Mouse (Mus musculus) lung, embryonic 14.5 days (tissue): Measurements from ENCODE around the gene Gm6309. TPM values are rescaled to one million over a fixed set of nuclear protein-coding genes. Genes with fewer than 3 reads are reported as not detected.
"Not testable (repeated sequence)": the region's sequence is repeated elsewhere in the genome, so short reads cannot be mapped to it uniquely, and the experiment has no call there.

Experiments used
- ATAC-seq: fragments of 200-750 bp; cut with Nextera tagmentation; 2 replicates; pipeline ENCODE4 v1.8.0; 2017; ENCODE audit warnings: mild to moderate bottlenecking, moderate TSS enrichment, moderate library complexity; ENCODE audit not compliant: insufficient read depth
- DNase-seq: peaks from one replicate; pipeline ENCODE4 v3.0.0-alpha.2; 2015
- H3K27ac ChIP-seq: fragments of 300-500 bp; sonication (generic); 2 replicates; pipeline ENCODE4 v1.5.1; 2014; ENCODE audit warnings: low read depth, mild to moderate bottlenecking, moderate library complexity
- H3K27me3 ChIP-seq: fragments of 300-500 bp; sonication (generic); 2 replicates; pipeline ENCODE4 v1.6.1; 2014; ENCODE audit warnings: low read length, control low read depth; ENCODE audit not compliant: insufficient read depth
- H3K36me3 ChIP-seq: fragments of 300-500 bp; sonication (generic); 2 replicates; pipeline ENCODE4 v1.6.1; 2014; ENCODE audit warnings: control low read depth; ENCODE audit not compliant: insufficient read depth
- H3K4me1 ChIP-seq: fragments of 300-500 bp; sonication (generic); 2 replicates; pipeline ENCODE4 v1.6.1; 2014; ENCODE audit warnings: antibody characterized with exemption, control low read depth; ENCODE audit not compliant: insufficient read depth
- H3K4me2 ChIP-seq: fragments of 300-500 bp; sonication (generic); 2 replicates; pipeline ENCODE4 v1.6.1; 2014; ENCODE audit warnings: mild to moderate bottlenecking
- H3K4me3 ChIP-seq: fragments of 300-500 bp; sonication (generic); 2 replicates; pipeline ENCODE4 v1.5.1; 2014; ENCODE audit warnings: low read depth, low read length
- H3K9ac ChIP-seq: fragments of 300-500 bp; sonication (generic); 2 replicates; pipeline ENCODE4 v1.6.1; 2014
- H3K9me3 ChIP-seq: fragments of 300-500 bp; sonication (generic); 2 replicates; pipeline ENCODE4 v1.6.1; 2016; ENCODE audit warnings: low read depth, low read length, control low read depth
- CTCF ChIP-seq: IDR thresholded peaks from 2 replicates; pipeline ENCODE4 v1.5.1; 2016; ENCODE audit warnings: antibody characterized with exemption, low read depth
- WGBS: fragments of 180-500 bp; shearing (Covaris S2); extraction: QIAGEN DNeasy Blood & Tissue Kit; methylation state at CpG from one replicate; pipeline ENCODE4 v1.1.7; 2014; 5-methylcytosine and 5-hydroxymethylcytosine counted together
- polyA plus RNA-seq: library from polyadenylated mRNA; unstranded; fragments of >200 nt; fragmentation: Nextera tagmentation; extraction: Ambion mirVana; gene quantifications from 2 replicates; pipeline ENCODE4 v1.2.1, GENCODE M21; 2014

Gene Gm6309
- not detected in 2 replicates for polyA plus RNA-seq

DNA sequence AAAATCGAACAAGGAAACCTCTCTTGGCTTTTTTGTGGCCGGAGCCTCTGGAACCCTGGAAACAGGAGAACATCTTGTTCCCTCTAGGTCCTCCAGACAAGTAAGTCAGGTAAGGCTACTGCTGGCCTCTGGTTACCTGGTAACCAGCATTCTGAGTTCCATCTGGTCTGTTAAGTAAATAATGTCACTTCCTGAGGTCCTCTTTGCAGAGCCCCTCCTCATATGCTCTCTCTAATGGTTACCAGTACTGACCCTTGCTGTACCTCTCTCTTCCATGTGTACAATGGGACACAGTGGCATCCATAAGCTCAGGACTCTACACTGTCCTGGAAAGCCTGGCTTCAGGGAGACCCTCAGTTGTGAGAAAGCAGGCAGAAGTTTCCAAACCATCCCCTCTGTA, at the start of gene Gm6309:
Gene Gm6309, minus strand, starts transcription at position 101 of the 400 bp plus-strand sequence.
- H3K4me1 ChIP-seq, ATAC-seq, H3K4me3 ChIP-seq, DNase-seq, H3K9me3 ChIP-seq, H3K36me3 ChIP-seq, H3K4me2 ChIP-seq, H3K9ac ChIP-seq, H3K27ac ChIP-seq, H3K27me3 ChIP-seq: not testable (repeated sequence)
- whole genome bisulfite sequencing: 75% methylated on average over 2 of the region's 2 CpGs

DNA sequence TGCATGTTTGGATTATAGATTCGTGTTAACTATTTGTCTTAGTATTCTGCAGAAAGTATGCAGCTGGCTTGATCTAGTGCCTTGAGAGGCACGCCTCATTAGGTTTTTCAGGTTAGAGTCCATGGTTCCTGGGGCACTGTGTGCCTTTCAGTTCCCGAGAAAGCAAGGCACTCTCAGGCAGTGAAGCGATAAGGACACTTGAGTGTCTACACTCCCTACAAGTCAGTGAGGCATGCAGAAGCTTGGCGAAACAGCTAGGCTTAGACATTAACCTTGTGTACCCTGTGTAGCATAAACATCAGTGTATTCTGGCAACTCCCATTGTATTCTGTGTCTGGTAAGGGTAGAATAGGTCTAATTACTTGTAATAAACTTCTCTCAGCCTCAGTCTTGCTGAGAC, 35.0 kb upstream of the Gm6309 start:
- Histone ChIP-seq H3K4me2 (no peak overlapping the region), H3K9ac (no peak overlapping the region), H3K27me3 (no peaks in the 10 kb centered on the region), H3K4me1 (no peaks in the 10 kb centered on the region), H3K4me3 (no peak overlapping the region), H3K36me3 (peaks cover 66% of the 10 kb centered on the region), H3K27ac (no peak overlapping the region), H3K9me3 (0 out of 2 replicates have a peak, but pooled peaks cover 2% of the 10 kb centered on the region)
- WGBS: 84% methylated on average over 5 of the region's 5 CpGs
- DNase-seq: no peak
- TF ChIP-seq CTCF: no peak
- ATAC-seq: no peak

DNA sequence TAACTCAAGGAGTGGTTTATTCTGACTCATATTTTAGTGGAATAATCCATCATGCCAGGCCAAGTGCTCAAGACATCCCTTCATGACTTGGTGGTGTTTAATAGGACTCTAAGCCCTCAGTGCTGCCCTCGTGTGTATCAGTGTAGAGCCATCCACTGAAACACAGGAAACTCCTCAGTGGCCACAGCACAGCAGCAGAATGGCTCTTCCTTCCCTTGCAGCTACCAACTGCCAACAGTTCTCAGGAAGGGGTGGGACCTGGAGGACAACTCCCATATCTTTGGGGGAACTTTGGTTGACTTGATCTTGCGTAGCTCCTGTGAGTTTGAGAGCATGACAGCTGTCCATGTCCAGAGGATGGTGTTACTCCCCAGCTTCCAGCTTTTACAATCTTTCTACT, 33.4 kb upstream of the Gm6309 start:
- peaks cover 54% of the 10 kb centered on the region for H3K36me3 ChIP-seq
- H3K9me3 ChIP-seq: 0 out of 2 replicates have a peak, but pooled peaks cover 3% of the 10 kb centered on the region
- H3K27ac ChIP-seq: no peak overlapping the region
- TF ChIP-seq CTCF: no peak
- no peaks in the 10 kb centered on the region for H3K27me3 ChIP-seq
- no peaks in the 10 kb centered on the region for H3K4me1 ChIP-seq
- H3K4me2 ChIP-seq: no peak overlapping the region
- 79% methylated on average over 2 of the region's 2 CpGs for WGBS
- DNase-seq (no peak), ATAC-seq (no peak)
- H3K4me3 ChIP-seq: no peak overlapping the region
- H3K9ac ChIP-seq: no peak overlapping the region

DNA sequence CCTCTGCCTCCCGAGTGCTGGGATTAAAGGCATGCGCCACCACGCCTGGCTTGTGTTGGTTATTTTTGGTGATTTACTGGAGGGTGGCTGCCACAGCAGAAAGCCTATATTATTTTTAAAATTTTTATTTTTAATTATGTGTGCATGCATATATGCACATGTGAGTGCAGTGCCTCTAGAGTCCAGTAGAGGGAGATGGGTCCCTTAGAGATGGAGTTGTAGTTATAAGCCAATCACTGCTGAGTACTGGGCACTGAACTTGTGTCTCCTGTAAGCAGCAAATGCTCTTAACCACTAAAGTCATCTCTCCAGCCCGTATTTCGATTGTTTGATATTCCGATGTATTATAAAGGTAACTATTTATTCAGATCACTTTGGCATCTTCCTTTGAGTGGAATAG, 30.1 kb upstream of the Gm6309 start:
- Histone ChIP-seq H3K36me3 (peaks cover 22% of the 10 kb centered on the region), H3K4me2 (no peak overlapping the region), H3K9me3 (0 out of 2 replicates have a peak, but pooled peaks cover 3% of the 10 kb centered on the region), H3K4me3 (no peak overlapping the region), H3K27ac (no peak overlapping the region), H3K4me1 (no peaks in the 10 kb centered on the region), H3K27me3 (no peaks in the 10 kb centered on the region), H3K9ac (no peak overlapping the region)
- 93% methylated on average over 6 of the region's 6 CpGs for WGBS
- DNase-seq: peak; percentile 3
- TF ChIP-seq CTCF: peak; percentile 26
- ATAC-seq: no peak

DNA sequence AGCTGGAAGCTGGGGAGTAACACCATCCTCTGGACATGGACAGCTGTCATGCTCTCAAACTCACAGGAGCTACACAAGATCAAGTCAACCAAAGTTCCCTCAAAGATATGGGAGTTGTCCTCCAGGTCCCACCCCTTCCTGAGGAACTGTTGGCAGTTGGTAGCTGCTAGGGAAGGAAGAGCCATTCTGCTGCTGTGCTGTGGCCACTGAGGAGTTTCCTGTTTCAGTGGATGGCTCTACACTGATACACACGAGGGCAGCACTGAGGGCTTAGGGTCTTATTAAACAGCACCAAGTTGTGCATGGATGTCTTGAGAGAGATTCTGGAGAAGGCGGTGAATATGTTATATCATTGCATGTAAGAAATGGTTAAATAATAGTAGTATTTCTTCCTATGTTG, 29.0 kb upstream of the Gm6309 start:
- Histone ChIP-seq H3K27me3 (no peaks in the 10 kb centered on the region), H3K27ac (no peak overlapping the region), H3K4me3 (no peak overlapping the region), H3K36me3 (peaks cover 13% of the 10 kb centered on the region), H3K4me1 (no peaks in the 10 kb centered on the region), H3K9me3 (0 out of 2 replicates have a peak, but pooled peaks cover 3% of the 10 kb centered on the region), H3K4me2 (no peak overlapping the region), H3K9ac (no peak overlapping the region)
- DNase-seq (no peak), ATAC-seq (no peak)
- 80% methylated on average over 2 of the region's 2 CpGs for WGBS
- no peak for TF ChIP-seq CTCF

DNA sequence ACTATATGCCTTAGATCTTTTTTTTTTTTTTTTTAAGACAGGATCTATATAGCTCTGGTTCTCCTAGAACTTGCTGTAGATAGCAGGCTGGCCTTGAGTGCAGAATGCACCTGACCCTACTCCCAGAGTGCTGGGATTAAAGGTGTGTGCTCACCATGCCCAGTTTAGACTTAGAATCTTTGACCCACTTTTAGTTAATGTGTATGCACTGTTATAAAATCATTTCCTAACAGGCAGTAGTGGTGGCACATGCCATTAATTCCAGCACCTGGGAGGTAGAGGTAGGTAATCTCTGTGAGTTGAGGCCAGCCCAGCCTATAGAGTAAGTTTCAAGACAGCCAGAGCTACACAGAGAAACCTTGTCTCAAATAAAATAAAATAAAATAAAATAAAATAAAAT, 28.6 kb upstream of the Gm6309 start:
- H3K27ac ChIP-seq: no peak overlapping the region
- no peaks in the 10 kb centered on the region for H3K27me3 ChIP-seq
- no peaks in the 10 kb centered on the region for H3K4me1 ChIP-seq
- DNase-seq (no peak), ATAC-seq (no peak)
- no peak for TF ChIP-seq CTCF
- H3K9ac ChIP-seq: no peak overlapping the region
- H3K36me3 ChIP-seq: peaks cover 9% of the 10 kb centered on the region
- 0 out of 2 replicates have a peak, but pooled peaks cover 3% of the 10 kb centered on the region for H3K9me3 ChIP-seq
- H3K4me3 ChIP-seq: no peak overlapping the region
- H3K4me2 ChIP-seq: no peak overlapping the region

DNA sequence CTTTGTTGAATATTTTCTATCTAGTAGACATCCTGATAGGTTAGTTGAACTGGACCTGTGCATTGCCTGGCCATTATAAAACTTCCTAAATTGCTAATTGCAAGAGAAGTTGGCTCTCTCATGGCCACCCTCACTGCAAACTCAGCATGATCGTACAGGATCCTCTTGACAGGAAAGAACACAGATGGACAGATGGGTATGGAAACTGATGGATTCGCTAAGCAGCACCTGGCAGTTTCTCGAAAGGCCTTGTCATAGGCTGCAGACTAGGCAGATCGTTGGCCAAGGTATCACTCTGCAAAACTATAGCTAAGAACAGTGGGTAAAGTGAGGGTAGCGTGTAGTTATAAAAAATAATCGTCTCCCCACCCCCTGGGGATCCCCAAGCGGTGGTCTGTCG, 22.8 kb upstream of the Gm6309 start:
- WGBS: 78% methylated on average over 8 of the region's 8 CpGs
- TF ChIP-seq CTCF: no peak
- no peak overlapping the region for H3K4me2 ChIP-seq

More for the DNA sequence above, 22.8 kb upstream of the Gm6309 start:
- Histone ChIP-seq H3K27ac (no peak overlapping the region), H3K4me3 (no peak overlapping the region), H3K9ac (no peak overlapping the region), H3K27me3 (no peaks in the 10 kb centered on the region), H3K36me3 (no peaks in the 10 kb centered on the region), H3K9me3 (no peaks in the 10 kb centered on the region), H3K4me1 (no peaks in the 10 kb centered on the region)
- DNase-seq: no peak
- ATAC-seq: no peak
